Mouse (Mus musculus) activated CD4-positive, CD25-positive, alpha-beta regulatory T cell, adult 9 weeks (primary cell): ENCODE data around the gene Gm13290. TPM values are rescaled to one million over a fixed set of nuclear protein-coding genes. Genes with fewer than 3 reads are reported as not detected.

Experiments used
- polyA plus RNA-seq: library from polyadenylated mRNA; unstranded; fragments of 100-300 nt; shearing (Covaris generic); gene quantifications from one replicate; pipeline ENCODE4 v1.2.1, GENCODE M21; 2017

Gm13290 gene
- polyA plus RNA-seq: not detected

DNA sequence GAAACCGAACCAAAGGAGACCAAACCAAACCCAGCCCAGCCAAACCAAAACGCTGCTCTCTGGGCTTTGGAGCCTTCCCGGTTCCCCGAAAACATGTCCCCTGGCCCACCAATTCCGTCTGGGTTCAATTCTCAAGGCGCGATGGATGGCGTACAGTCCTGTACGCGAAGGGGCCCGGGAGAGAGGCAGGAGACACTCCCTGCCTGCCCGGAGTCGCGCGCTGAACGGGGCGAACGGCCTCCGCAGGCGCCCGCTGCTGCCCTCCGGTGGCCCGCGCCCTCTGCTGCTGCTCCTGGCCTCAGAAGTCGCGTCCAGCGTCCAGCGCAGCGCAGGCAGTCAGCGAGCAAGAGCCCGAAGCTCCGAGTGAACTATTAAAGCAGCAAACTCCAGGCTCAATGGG, at the start of gene Gm13290:
Gene Gm13290 (plus strand): TSS at position 301 of the 400 bp plus-strand sequence.

DNA sequence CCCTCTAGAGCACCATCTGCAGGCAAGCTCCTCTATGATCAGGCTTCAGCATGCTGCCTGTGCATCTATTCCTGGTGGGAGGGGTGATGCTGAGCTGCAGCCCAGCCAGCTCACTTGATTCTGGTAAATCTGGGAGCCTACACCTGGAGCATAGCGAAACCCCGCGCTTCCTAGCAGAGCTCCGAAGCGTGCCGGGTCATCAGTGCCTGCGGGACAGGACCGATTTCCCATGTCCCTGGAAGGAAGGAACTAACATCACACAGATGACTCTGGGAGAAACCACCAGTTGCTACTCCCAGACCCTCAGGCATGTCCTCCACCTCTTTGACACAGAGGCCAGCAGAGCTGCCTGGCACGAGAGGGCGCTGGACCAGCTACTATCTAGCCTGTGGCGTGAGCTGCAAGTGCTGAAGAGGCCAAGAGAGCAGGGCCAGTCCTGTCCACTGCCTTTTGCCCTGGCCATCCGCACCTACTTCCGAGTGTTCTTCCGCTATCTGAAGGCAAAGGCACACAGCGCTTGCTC, 18.8 kb upstream of the Gm13290 start, which contains the start of gene Gm13271:
Gene Gm13271 (plus strand): TSS at position 51 of the 523 bp plus-strand sequence.

DNA sequence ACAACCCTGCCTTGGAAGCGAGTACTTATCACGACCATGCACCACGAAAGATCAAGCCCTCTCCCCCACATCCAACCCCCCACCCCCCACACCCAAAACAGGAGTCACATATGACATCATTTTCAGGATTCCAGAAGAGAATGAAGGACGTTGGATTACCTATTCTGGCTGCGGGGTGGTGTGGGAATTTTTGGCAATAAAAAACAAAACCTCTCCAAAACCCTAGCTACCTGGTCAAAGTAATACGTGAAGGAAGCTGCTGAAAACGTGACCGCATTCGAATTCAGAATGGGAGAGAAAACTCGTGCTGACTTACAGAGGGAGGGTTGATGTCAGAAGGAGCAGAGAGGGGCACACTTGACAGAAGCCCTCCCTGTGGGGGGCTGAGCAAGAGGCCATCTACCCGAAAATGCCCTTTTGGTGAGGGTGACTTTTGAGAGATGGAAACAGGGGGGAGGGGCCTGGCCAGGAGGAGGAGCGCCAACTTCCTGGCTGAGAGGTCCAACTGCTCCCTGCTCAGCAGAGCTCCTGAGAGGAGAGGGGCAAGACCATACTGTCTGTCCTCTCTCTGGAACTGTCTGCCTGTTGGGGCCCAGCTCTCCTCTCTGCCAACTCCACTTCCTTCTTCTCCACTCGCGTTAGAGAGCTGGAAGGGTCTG, 13.9 kb upstream of the Gm13290 start, which contains the start of gene Gm13283:
Gene Gm13283 (plus strand): TSS at position 510 of the 659 bp plus-strand sequence.

DNA sequence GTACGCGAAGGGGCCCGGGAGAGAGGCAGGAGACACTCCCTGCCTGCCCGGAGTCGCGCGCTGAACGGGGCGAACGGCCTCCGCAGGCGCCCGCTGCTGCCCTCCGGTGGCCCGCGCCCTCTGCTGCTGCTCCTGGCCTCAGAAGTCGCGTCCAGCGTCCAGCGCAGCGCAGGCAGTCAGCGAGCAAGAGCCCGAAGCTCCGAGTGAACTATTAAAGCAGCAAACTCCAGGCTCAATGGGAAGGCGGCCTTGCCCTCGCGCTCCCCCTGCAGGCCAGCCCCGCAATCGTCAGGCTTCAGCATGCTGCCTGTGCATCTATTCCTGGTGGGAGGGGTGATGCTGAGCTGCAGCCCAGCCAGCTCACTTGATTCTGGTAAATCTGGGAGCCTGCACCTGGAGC, 3.0 kb downstream of the Gm13290 start, which contains the start of gene Gm13289:
Gene Gm13289 (plus strand): TSS at position 301 of the 400 bp plus-strand sequence.

GRCm38 (mm10) chr4:88779550-88779949, 5.9 kb downstream of the Gm13290 start, which contains the start of gene Gm13272:
Gene Gm13272 (plus strand): TSS chr4:88779850.

DNA sequence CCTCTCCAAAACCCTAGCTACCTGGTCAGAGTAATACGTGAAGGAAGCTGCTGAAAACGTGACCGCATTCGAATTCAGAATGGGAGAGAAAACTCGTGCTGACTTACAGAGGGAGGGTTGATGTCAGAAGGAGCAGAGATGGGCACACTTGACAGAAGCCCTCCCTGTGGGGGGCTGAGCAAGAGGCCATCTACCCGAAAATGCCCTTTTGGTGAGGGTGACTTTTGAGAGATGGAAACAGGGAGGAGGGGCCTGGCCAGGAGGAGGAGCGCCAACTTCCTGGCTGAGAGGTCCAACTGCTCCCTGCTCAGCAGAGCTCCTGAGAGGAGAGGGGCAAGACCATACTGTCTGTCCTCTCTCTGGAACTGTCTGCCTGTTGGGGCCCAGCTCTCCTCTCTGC, 8.2 kb downstream of the Gm13290 start, which contains the start of gene Ifnz:
Gene Ifnz (plus strand): TSS at position 301 of the 400 bp plus-strand sequence.

DNA sequence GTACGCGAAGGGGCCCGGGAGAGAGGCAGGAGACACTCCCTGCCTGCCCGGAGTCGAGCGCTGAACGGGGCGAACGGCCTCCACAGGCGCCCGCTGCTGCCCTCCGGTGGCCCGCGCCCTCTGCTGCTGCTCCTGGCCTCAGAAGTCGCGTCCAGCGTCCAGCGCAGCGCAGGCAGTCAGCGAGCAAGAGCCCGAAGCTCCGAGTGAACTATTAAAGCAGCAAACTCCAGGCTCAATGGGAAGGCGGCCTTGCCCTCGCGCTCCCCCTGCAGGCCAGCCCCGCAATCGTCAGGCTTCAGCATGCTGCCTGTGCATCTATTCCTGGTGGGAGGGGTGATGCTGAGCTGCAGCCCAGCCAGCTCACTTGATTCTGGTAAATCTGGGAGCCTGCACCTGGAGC, 11.8 kb downstream of the Gm13290 start, which contains the start of gene Gm13276:
Gene Gm13276 (plus strand): TSS at position 301 of the 400 bp plus-strand sequence.

GRCm38 (mm10) chr4:88788402-88788801, 14.8 kb downstream of the Gm13290 start, which contains the start of gene Gm13277:
Gene Gm13277 (plus strand): TSS chr4:88788632.

GRCm38 (mm10) chr4:88791250-88791649, 17.6 kb downstream of the Gm13290 start, which contains the start of gene Gm13278:
Gene Gm13278 (plus strand): TSS chr4:88791550.

DNA sequence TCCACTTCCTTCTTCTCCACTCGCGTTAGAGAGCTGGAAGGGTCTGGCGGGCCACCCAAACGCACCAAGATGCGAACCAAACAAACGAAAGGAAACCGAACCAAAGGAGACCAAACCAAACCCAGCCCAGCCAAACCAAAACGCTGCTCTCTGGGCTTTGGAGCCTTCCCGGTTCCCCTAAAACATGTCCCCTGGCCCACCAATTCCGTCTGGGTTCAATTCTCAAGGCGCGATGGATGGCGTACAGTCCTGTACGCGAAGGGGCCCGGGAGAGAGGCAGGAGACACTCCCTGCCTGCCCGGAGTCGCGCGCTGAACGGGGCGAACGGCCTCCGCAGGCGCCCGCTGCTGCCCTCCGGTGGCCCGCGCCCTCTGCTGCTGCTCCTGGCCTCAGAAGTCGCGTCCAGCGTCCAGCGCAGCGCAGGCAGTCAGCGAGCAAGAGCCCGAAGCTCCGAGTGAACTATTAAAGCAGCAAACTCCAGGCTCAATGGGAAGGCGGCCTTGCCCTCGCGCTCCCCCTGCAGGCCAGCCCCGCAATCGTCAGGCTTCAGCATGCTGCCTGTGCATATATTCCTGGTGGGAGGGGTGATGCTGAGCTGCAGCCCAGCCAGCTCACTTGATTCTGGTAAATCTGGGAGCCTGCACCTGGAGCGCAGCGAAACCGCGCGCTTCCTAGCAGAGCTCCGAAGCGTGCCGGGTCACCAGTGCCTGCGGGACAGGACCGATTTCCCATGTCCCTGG, 20.5 kb downstream of the Gm13290 start, which contains the start of gene Gm13275:
Gene Gm13275 (plus strand): TSS at position 552 of the 740 bp plus-strand sequence.

GRCm38 (mm10) chr4:88797097-88797496, 23.5 kb downstream of the Gm13290 start, which contains the start of gene Gm13279:
Gene Gm13279 (plus strand): TSS chr4:88797397.

DNA sequence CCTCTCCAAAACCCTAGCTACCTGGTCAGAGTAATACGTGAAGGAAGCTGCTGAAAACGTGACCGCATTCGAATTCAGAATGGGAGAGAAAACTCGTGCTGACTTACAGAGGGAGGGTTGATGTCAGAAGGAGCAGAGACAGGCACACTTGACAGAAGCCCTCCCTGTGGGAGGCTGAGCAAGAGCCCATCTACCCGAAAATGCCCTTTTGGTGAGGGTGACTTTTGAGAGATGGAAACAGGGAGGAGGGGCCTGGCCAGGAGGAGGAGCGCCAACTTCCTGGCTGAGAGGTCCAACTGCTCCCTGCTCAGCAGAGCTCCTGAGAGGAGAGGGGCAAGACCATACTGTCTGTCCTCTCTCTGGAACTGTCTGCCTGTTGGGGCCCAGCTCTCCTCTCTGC, 25.7 kb downstream of the Gm13290 start, which contains the start of gene Gm13285:
Gene Gm13285 (plus strand): TSS at position 301 of the 400 bp plus-strand sequence.

DNA sequence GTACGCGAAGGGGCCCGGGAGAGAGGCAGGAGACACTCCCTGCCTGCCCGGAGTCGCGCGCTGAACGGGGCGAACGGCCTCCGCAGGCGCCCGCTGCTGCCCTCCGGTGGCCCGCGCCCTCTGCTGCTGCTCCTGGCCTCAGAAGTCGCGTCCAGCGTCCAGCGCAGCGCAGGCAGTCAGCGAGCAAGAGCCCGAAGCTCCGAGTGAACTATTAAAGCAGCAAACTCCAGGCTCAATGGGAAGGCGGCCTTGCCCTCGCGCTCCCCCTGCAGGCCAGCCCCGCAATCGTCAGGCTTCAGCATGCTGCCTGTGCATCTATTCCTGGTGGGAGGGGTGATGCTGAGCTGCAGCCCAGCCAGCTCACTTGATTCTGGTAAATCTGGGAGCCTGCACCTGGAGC, 29.3 kb downstream of the Gm13290 start, which contains the start of gene Gm13287:
Gene Gm13287 (plus strand): TSS at position 301 of the 400 bp plus-strand sequence.

DNA sequence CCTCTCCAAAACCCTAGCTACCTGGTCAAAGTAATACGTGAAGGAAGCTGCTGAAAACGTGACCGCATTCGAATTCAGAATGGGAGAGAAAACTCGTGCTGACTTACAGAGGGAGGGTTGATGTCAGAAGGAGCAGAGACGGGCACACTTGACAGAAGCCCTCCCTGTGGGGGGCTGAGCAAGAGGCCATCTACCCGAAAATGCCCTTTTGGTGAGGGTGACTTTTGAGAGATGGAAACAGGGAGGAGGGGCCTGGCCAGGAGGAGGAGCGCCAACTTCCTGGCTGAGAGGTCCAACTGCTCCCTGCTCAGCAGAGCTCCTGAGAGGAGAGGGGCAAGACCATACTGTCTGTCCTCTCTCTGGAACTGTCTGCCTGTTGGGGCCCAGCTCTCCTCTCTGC, 31.6 kb downstream of the Gm13290 start, which contains the start of gene Gm13288:
Gene Gm13288 (plus strand): TSS at position 301 of the 400 bp plus-strand sequence.

GRCm38 (mm10) chr4:88815928-88816327, 42.3 kb downstream of the Gm13290 start, which contains the start of gene Ifna7:
Gene Ifna7 (plus strand): TSS chr4:88816228.

GRCm38 (mm10) chr4:88819659-88820058, 46.0 kb downstream of the Gm13290 start, which contains the start of gene Ifna11:
Gene Ifna11 (plus strand): TSS chr4:88819959.

Other genes with a start within 250 kb of the Gm13290 start
- not detected for gene Ifna15, start 215.6 kb upstream of the Gm13290 start, polyA plus RNA-seq
- gene Ifna14, start 202.0 kb upstream of the Gm13290 start, polyA plus RNA-seq: not detected
- gene Ifna9, start 181.4 kb upstream of the Gm13290 start, polyA plus RNA-seq: not detected
- not detected for gene Ifna12, start 170.5 kb upstream of the Gm13290 start, polyA plus RNA-seq
- not detected for gene C87499, start 139.4 kb upstream of the Gm13290 start, polyA plus RNA-seq
- gene Ifna13, start 129.4 kb upstream of the Gm13290 start, polyA plus RNA-seq: not detected
- not detected for gene Ifna16, start 96.9 kb upstream of the Gm13290 start, polyA plus RNA-seq
- not detected for gene Ifna2, start 89.9 kb upstream of the Gm13290 start, polyA plus RNA-seq
- not detected for gene Ifnab, start 82.5 kb upstream of the Gm13290 start, polyA plus RNA-seq
- not detected for gene Gm26566, start 52.0 kb upstream of the Gm13290 start, polyA plus RNA-seq
- 20.7 TPM for gene Klhl9, start 51.4 kb upstream of the Gm13290 start, polyA plus RNA-seq
- gene Gm13271, start 19.0 kb upstream of the Gm13290 start, polyA plus RNA-seq: not detected
- not detected for gene Gm13283, start 13.7 kb upstream of the Gm13290 start, polyA plus RNA-seq
- gene Gm13289, start 3.1 kb downstream of the Gm13290 start, polyA plus RNA-seq: not detected
- gene Gm13272, start 6.0 kb downstream of the Gm13290 start, polyA plus RNA-seq: not detected
- gene Ifnz, start 8.3 kb downstream of the Gm13290 start, polyA plus RNA-seq: 0.43 TPM
- not detected for gene Gm13276, start 11.9 kb downstream of the Gm13290 start, polyA plus RNA-seq
- gene Gm13277, start 14.8 kb downstream of the Gm13290 start, polyA plus RNA-seq: not detected
- not detected for gene Gm13278, start 17.7 kb downstream of the Gm13290 start, polyA plus RNA-seq
- gene Gm13275, start 20.7 kb downstream of the Gm13290 start, polyA plus RNA-seq: not detected
- gene Gm13279, start 23.6 kb downstream of the Gm13290 start, polyA plus RNA-seq: not detected
- gene Gm13285, start 25.8 kb downstream of the Gm13290 start, polyA plus RNA-seq: 0.83 TPM
- not detected for gene Gm13287, start 29.4 kb downstream of the Gm13290 start, polyA plus RNA-seq
- gene Gm13288, start 31.7 kb downstream of the Gm13290 start, polyA plus RNA-seq: not detected
- not detected for gene Ifna7, start 42.4 kb downstream of the Gm13290 start, polyA plus RNA-seq
- not detected for gene Ifna11, start 46.1 kb downstream of the Gm13290 start, polyA plus RNA-seq
- gene Ifna6, start 53.6 kb downstream of the Gm13290 start, polyA plus RNA-seq: not detected
- not detected for gene Ifna5, start 61.7 kb downstream of the Gm13290 start, polyA plus RNA-seq
- gene Ifna4, start 68.0 kb downstream of the Gm13290 start, polyA plus RNA-seq: not detected
- not detected for gene Ifna1, start 76.3 kb downstream of the Gm13290 start, polyA plus RNA-seq
- not detected for gene Ifne, start 106.4 kb downstream of the Gm13290 start, polyA plus RNA-seq